ENCODE assay signal across 26 mouse cellular contexts in genomic region chr10:43651505-43651904, GRCm38 (mm10).
DNase-seq lines count a peak whose midpoint lies in the region; ATAC-seq and TF ChIP-seq lines count a peak whose summit lies in the region.
"Had no signal": no experiment of that assay in that cellular context is flagged by ENCODE, and none has a peak within 500 bp of the region (broad histone marks: within the 10 kb centered on the region; RNA-seq: fewer than 3 reads in every experiment).

No protein-coding gene starts in this region.

- peak; percentile 51 for DNase-seq in intestine, embryonic 14.5 days (ENCODE audit: low spot score)
- DNase-seq in kidney, postnatal 14 days = peak; percentile 31
- peak; percentile 23 for DNase-seq in lung, postnatal 36 days
- no peak for DNase-seq in lung, postnatal 14 days
- DNase-seq in stomach, postnatal 0 days (ENCODE audit: low spot score) = peak; percentile 43
- no peak for DNase-seq in Muller cell, postnatal 12 days (ENCODE audit: inconsistent ontology term)
- DNase-seq: adrenal gland, postnatal 25 days; cerebellum, adult 8-10 months; cerebellum, postnatal 36 days; gastrocnemius, postnatal 10 days; midbrain, embryonic 14.5 days; right cerebral cortex, postnatal 14 days; thymus, postnatal 14 days had no signal

- H3K4me3 ChIP-seq in intestine, embryonic 14.5 days (ENCODE audit: low read depth, low read length) = no peak overlapping the region
- H3K4me3 ChIP-seq in intestine, embryonic 15.5 days (replicated peaks) = no peak overlapping the region
- no peak overlapping the region for H3K4me3 ChIP-seq in kidney, embryonic 14.5 days (ENCODE audit: low read length)
- H3K4me3 ChIP-seq in stomach, postnatal 0 days (ENCODE audit: low read depth, low read length) = no peak overlapping the region
- H3K4me3 ChIP-seq: erythroblast, embryonic 14.5 days; forebrain, embryonic 13.5 days; hindbrain, embryonic 10.5 days; layer of hippocampus, adult 2 months; limb, embryonic 12.5 days; liver, embryonic 12.5 days; neural tube, embryonic 12.5 days had no signal

- WGBS in intestine, embryonic 14.5 days = 75% methylated on average over 5 of the region's 5 CpGs
- 70% methylated on average over 5 of the region's 5 CpGs for WGBS in intestine, embryonic 15.5 days
- WGBS in kidney, embryonic 14.5 days = 80% methylated on average over 5 of the region's 5 CpGs
- 52% methylated on average over 5 of the region's 5 CpGs for WGBS in stomach, postnatal 0 days

- H3K36me3 ChIP-seq in intestine, embryonic 14.5 days (ENCODE audit: control insufficient read depth, insufficient read depth, low read length) = no peaks in the 10 kb centered on the region
- H3K36me3 ChIP-seq in intestine, embryonic 15.5 days = no peaks in the 10 kb centered on the region
- no peaks in the 10 kb centered on the region for H3K36me3 ChIP-seq in kidney, embryonic 14.5 days (ENCODE audit: control insufficient read depth, insufficient read depth, low read length)
- no peaks in the 10 kb centered on the region for H3K36me3 ChIP-seq in stomach, postnatal 0 days (ENCODE audit: control insufficient read depth, insufficient read depth, low read length)
- H3K36me3 ChIP-seq: hindbrain, embryonic 10.5 days; limb, embryonic 12.5 days; liver, embryonic 12.5 days; neural tube, embryonic 12.5 days had no signal

- ATAC-seq in intestine, embryonic 14.5 days (replicated peaks; ENCODE audit: low FRiP score, low TSS enrichment, low read depth) = 0 out of 2 replicates have a peak, but pooled peaks have one; percentile 53
- no peak; the same call in 1 of the 2 replicates for ATAC-seq in intestine, embryonic 15.5 days
- no peak for ATAC-seq in kidney, embryonic 14.5 days (ENCODE audit: low FRiP score, low TSS enrichment)
- 0 out of 2 replicates have a peak, but pooled peaks have one; percentile 64 for ATAC-seq in stomach, postnatal 0 days (ENCODE audit: low FRiP score, low TSS enrichment)
- ATAC-seq: CD4-positive, CD25-positive, alpha-beta regulatory T cell, adult 4 months; forebrain, embryonic 13.5 days; hindbrain, embryonic 16.5 days; liver, embryonic 12.5 days had no signal

- no peak for TF ChIP-seq CTCF in stomach, postnatal 0 days (IDR thresholded peaks at IDR 0.05; ENCODE audit: low read depth)

- no peak overlapping the region for H3K27ac ChIP-seq in intestine, embryonic 14.5 days (ENCODE audit: low read depth)
- H3K27ac ChIP-seq in intestine, embryonic 15.5 days = no peak overlapping the region
- no peak overlapping the region for H3K27ac ChIP-seq in kidney, embryonic 14.5 days (ENCODE audit: low read depth, low read length)
- no peak overlapping the region for H3K27ac ChIP-seq in stomach, postnatal 0 days (replicated peaks)
- H3K27ac ChIP-seq: forebrain, embryonic 13.5 days; kidney, postnatal 0 days; layer of hippocampus, adult 2 months; limb, embryonic 12.5 days; liver, embryonic 12.5 days; neural tube, embryonic 12.5 days had no signal

- no peaks in the 10 kb centered on the region for H3K9me3 ChIP-seq in intestine, embryonic 14.5 days (ENCODE audit: control insufficient read depth, low read length)
- H3K9me3 ChIP-seq in intestine, embryonic 15.5 days = no peaks in the 10 kb centered on the region
- peaks cover under 1% of the 10 kb centered on the region; the same call in 1 of the 2 replicates for H3K9me3 ChIP-seq in kidney, embryonic 14.5 days (ENCODE audit: control insufficient read depth, low read length)
- H3K9me3 ChIP-seq in stomach, postnatal 0 days (ENCODE audit: control insufficient read depth, low read length) = no peaks in the 10 kb centered on the region
- H3K9me3 ChIP-seq: forebrain, embryonic 13.5 days; hindbrain, embryonic 10.5 days; limb, embryonic 12.5 days; liver, embryonic 12.5 days had no signal

- H3K27me3 ChIP-seq in intestine, embryonic 14.5 days (replicated peaks; ENCODE audit: control insufficient read depth, insufficient read depth, low read length) = no peaks in the 10 kb centered on the region
- no peaks in the 10 kb centered on the region for H3K27me3 ChIP-seq in intestine, embryonic 15.5 days (replicated peaks)
- no peaks in the 10 kb centered on the region for H3K27me3 ChIP-seq in kidney, embryonic 14.5 days (ENCODE audit: control insufficient read depth, insufficient read depth, low read length)
- no peaks in the 10 kb centered on the region for H3K27me3 ChIP-seq in stomach, postnatal 0 days (ENCODE audit: control insufficient read depth, insufficient read depth, low read length)
- H3K27me3 ChIP-seq: forebrain, embryonic 13.5 days; limb, embryonic 12.5 days; neural tube, embryonic 12.5 days had no signal

- H3K4me2 ChIP-seq in intestine, embryonic 14.5 days (ENCODE audit: low read length) = no peak overlapping the region
- no peak overlapping the region for H3K4me2 ChIP-seq in intestine, embryonic 15.5 days (replicated peaks)
- H3K4me2 ChIP-seq in kidney, embryonic 14.5 days (replicated peaks; ENCODE audit: low read depth, low read length) = no peak overlapping the region
- H3K4me2 ChIP-seq in stomach, postnatal 0 days (replicated peaks; ENCODE audit: low read depth) = no peak overlapping the region; the same call in 1 of the 2 replicates
- H3K4me2 ChIP-seq: forebrain, embryonic 13.5 days; heart, embryonic 11.5 days; limb, embryonic 12.5 days; liver, embryonic 12.5 days; neural tube, embryonic 12.5 days had no signal

- H3K4me1 ChIP-seq in intestine, embryonic 14.5 days (replicated peaks; ENCODE audit: control insufficient read depth, insufficient read depth, low read length) = peaks cover 9% of the 10 kb centered on the region; the same call in 1 of the 2 replicates
- H3K4me1 ChIP-seq in intestine, embryonic 15.5 days (replicated peaks) = no peaks in the 10 kb centered on the region
- peaks cover 8% of the 10 kb centered on the region for H3K4me1 ChIP-seq in kidney, embryonic 14.5 days (ENCODE audit: control insufficient read depth, insufficient read depth, low read length)
- no peaks in the 10 kb centered on the region for H3K4me1 ChIP-seq in stomach, postnatal 0 days (replicated peaks; ENCODE audit: control insufficient read depth, insufficient read depth)
- H3K4me1 ChIP-seq: neural tube, embryonic 12.5 days had no signal

- H3K9ac ChIP-seq in intestine, embryonic 14.5 days (ENCODE audit: low read length) = no peak overlapping the region
- no peak overlapping the region for H3K9ac ChIP-seq in intestine, embryonic 15.5 days
- no peak overlapping the region for H3K9ac ChIP-seq in kidney, embryonic 14.5 days (ENCODE audit: low read depth, low read length)
- no peak overlapping the region for H3K9ac ChIP-seq in stomach, postnatal 0 days (ENCODE audit: low read length)
- H3K9ac ChIP-seq: forebrain, embryonic 13.5 days; limb, embryonic 12.5 days; liver, embryonic 12.5 days; neural tube, embryonic 12.5 days had no signal

- TF ChIP-seq EP300 in stomach, postnatal 0 days (optimal IDR thresholded peaks at IDR 0.05) = no peak

Comparison
In these comparisons a context has a peak if more than half of its experiments do, and no peak if none do; other contexts are left out.
1. ATAC-seq: peak in intestine, embryonic 14.5 days (single experiment) and stomach, postnatal 0 days (single experiment); none in intestine, embryonic 15.5 days (single experiment) and kidney, embryonic 14.5 days (single experiment).
2. DNase-seq: peak in intestine, embryonic 14.5 days (single experiment), kidney, postnatal 14 days (single experiment), lung, postnatal 36 days (single experiment) and stomach, postnatal 0 days (single experiment); none in lung, postnatal 14 days (single experiment) and Muller cell, postnatal 12 days (single experiment).